8 mouse cellular contexts compared by ENCODE assay signal in the genomic region with DNA sequence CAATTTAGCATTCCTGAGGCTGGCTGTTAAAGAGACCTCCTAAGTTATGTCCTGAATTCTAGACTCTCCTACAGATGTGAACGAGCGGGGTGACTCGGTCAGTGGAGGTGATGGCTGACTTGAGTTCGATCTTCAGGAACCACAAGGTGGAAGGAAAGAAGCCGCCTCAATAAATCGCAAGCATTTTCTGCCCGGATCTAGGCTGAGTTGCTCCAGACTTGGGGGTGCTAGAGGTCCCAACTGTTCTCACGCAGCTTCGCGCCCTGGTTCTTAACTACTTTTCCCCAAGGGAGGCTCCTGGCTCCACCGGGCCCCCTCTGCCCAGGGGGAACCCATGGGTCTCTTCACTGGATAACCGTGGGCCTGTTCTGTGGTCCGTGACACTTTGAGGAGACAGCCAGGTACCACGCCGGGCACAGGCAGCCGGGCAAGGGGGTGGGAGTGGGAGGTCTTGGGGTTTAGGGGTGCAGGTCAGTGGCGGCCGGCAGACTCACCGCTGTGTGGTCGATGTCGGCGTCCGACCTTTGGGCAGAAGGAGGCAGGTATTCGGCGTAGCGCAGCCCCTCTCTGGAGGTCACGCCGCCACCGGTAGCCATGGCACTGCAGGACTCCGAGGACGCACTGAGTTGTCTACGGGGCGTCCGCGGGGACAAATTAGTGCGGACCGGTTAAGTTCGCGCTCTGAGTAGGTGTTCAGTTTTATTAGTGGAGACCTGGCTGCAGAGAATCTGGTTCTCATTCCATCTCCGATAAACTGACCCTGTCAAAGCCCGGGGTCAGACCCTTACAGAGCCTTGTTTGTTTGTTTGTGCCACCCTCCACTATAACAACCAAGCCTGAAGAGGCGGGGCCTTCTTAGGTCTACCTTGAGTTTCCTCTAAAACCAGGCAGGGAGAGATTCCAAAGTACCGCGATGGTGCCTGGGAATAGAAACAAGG. TPM values are rescaled to one million over a fixed set of nuclear protein-coding genes. Genes with fewer than 3 reads are reported as not detected.
DNase-seq lines count a peak whose midpoint lies in the region; ATAC-seq and TF ChIP-seq lines count a peak whose summit lies in the region.

A gene (minus strand): TSS at position 822 of the 938 bp plus-strand sequence.

- H3K4me1 ChIP-seq in G1E (ENCODE audit: insufficient read depth, low read depth, low read length), result peaks cover 12% of the 10 kb centered on the region
- H3K4me1 ChIP-seq in forebrain, postnatal 0 days (ENCODE audit: insufficient read depth), result no peaks in the 10 kb centered on the region
- no peaks in the 10 kb centered on the region for H3K4me1 ChIP-seq in neural tube, embryonic 14.5 days (ENCODE audit: control insufficient read depth, insufficient read depth, low read length)
- H3K4me1 ChIP-seq in testis, adult 2 months (ENCODE audit: control insufficient read depth, insufficient read depth, low read length), result peaks cover 5% of the 10 kb centered on the region; the same call in 1 of the 2 replicates

- TF ChIP-seq CTCF in G1E (IDR thresholded peaks at IDR 0.05; ENCODE audit: low read depth, low read length), result no peak
- TF ChIP-seq CTCF in forebrain, postnatal 0 days (IDR thresholded peaks at IDR 0.05; ENCODE audit: low read depth), result peak; percentile 42
- TF ChIP-seq CTCF in testis, adult 2 months (IDR thresholded peaks at IDR 0.05; ENCODE audit: control insufficient read depth, insufficient read depth, insufficient replicate concordance, low read depth, low read length), result no peak

- H3K36me3 ChIP-seq in G1E (replicated peaks), result peaks cover 12% of the 10 kb centered on the region
- 0 out of 2 replicates have a peak, but pooled peaks cover 3% of the 10 kb centered on the region for H3K36me3 ChIP-seq in forebrain, postnatal 0 days (ENCODE audit: insufficient read depth)
- no peaks in the 10 kb centered on the region for H3K36me3 ChIP-seq in neural tube, embryonic 14.5 days (ENCODE audit: control insufficient read depth, insufficient read depth, low read length)
- H3K36me3 ChIP-seq in testis, adult 2 months (ENCODE audit: control insufficient read depth, insufficient read depth, low read length), result peaks cover 2% of the 10 kb centered on the region; the same call in 1 of the 2 replicates

- peak within 1 kb of the TSS; percentile 70 for H3K9ac ChIP-seq in forebrain, postnatal 0 days
- H3K9ac ChIP-seq in neural tube, embryonic 14.5 days (replicated peaks; ENCODE audit: low read depth, low read length), result peak within 1 kb of the TSS; percentile 67

- H3K4me3 ChIP-seq in G1E (ENCODE audit: low read depth, low read length), result peak within 1 kb of the TSS; percentile 91
- peak within 1 kb of the TSS; percentile 74 for H3K4me3 ChIP-seq in forebrain, postnatal 0 days (ENCODE audit: low read depth, low read length)
- H3K4me3 ChIP-seq in neural tube, embryonic 14.5 days (ENCODE audit: low read depth, low read length), result peak within 1 kb of the TSS; percentile 61
- peak within 1 kb of the TSS; percentile 98 for H3K4me3 ChIP-seq in testis, adult 2 months (ENCODE audit: control insufficient read depth, low read depth, low read length)

- no peak within 1 kb of the TSS; the same call in 1 of the 2 replicates for H3K27ac ChIP-seq in forebrain, postnatal 0 days (ENCODE audit: low read depth, low read length)
- H3K27ac ChIP-seq in neural tube, embryonic 14.5 days (ENCODE audit: low read depth, low read length), result no peak within 1 kb of the TSS
- H3K27ac ChIP-seq in testis, adult 2 months (ENCODE audit: control insufficient read depth, insufficient read depth, low read depth, low read length), result peak within 1 kb of the TSS; percentile 81

- 2% methylated on average over 44 of the region's 44 CpGs for WGBS in forebrain, postnatal 0 days
- WGBS in neural tube, embryonic 14.5 days, result 3% methylated on average over 44 of the region's 44 CpGs

- intact Hi-C loops in heart, postnatal 36 days (cut with DNase I), result no loop called here

- H3K9me3 ChIP-seq in G1E (replicated peaks), result no peaks in the 10 kb centered on the region
- no peaks in the 10 kb centered on the region for H3K9me3 ChIP-seq in forebrain, postnatal 0 days (ENCODE audit: low read length)
- no peaks in the 10 kb centered on the region for H3K9me3 ChIP-seq in neural tube, embryonic 14.5 days (ENCODE audit: control insufficient read depth, low read length)

- TF ChIP-seq POLR2A in testis, adult 2 months (IDR thresholded peaks at IDR 0.05; ENCODE audit: control insufficient read depth, low read depth, low read length), result peak; percentile 91

- H3K4me2 ChIP-seq in forebrain, postnatal 0 days (ENCODE audit: low read depth), result peak within 1 kb of the TSS; percentile 89
- H3K4me2 ChIP-seq in neural tube, embryonic 14.5 days (ENCODE audit: low read depth, low read length), result peak within 1 kb of the TSS; percentile 76

- peak; percentile 75 for ATAC-seq in G1E (ENCODE audit: extremely low read depth, insufficient number of reproducible peaks, low FRiP score, poor library complexity, severe bottlenecking)
- ATAC-seq in forebrain, postnatal 0 days, result peak; percentile 85
- ATAC-seq in neural tube, embryonic 14.5 days (ENCODE audit: low read depth), result peak; percentile 89

- peak; percentile 42 for DNase-seq in G1E (ENCODE audit: low spot score)
- DNase-seq in cerebellum, adult 8-10 months, result peak; percentile 89
- DNase-seq in forebrain, postnatal 0 days, result peak; percentile 80
- peak; percentile 89 to 95 for DNase-seq in heart, postnatal 36 days
- DNase-seq in layer of hippocampus, adult 18-20 months (ENCODE audit: low spot score in 2 of 2), result peak; percentile 77 to 91
- peak; percentile 86 to 87 for DNase-seq in lung, adult 18-20 months

- H3K27me3 ChIP-seq in G1E (ENCODE audit: insufficient read depth, low read length), result no peaks in the 10 kb centered on the region
- H3K27me3 ChIP-seq in forebrain, postnatal 0 days (ENCODE audit: insufficient read depth, low read length), result no peaks in the 10 kb centered on the region
- no peaks in the 10 kb centered on the region for H3K27me3 ChIP-seq in neural tube, embryonic 14.5 days (ENCODE audit: control insufficient read depth, insufficient read depth, low read length)
- no peaks in the 10 kb centered on the region for H3K27me3 ChIP-seq in testis, adult 2 months (ENCODE audit: control insufficient read depth, insufficient read depth, low read length)

RNA-seq across cellular contexts. Expression of the gene that starts here (rescaled TPM):
- 5.9 and 17.6 TPM in 2 replicates for total RNA-seq in G1E (2014; fragmentation: Nextera tagmentation)
- 51.5 and 57.0 TPM in 2 replicates for total RNA-seq in G1E (2017)
- polyA plus RNA-seq in G1E (2012), result 16.3 and 26.3 TPM in 2 replicates
- total RNA-seq in forebrain, postnatal 0 days (2014; rRNA removed), result 10.0 and 12.4 TPM in 2 replicates
- 77.7 and 90.2 TPM in 2 replicates for polyA plus RNA-seq in forebrain, postnatal 0 days (2015; fragmentation: Nextera tagmentation; extraction: Ambion mirVana)
- total RNA-seq in heart, postnatal 36 days (2021), result 100 to 1,000 TPM; 271 to 297 TPM
- 10 to 100 TPM; 64.5 to 70.3 TPM for total RNA-seq in layer of hippocampus, adult 18-20 months (2021)
- polyA plus RNA-seq in neural tube, embryonic 14.5 days (2014; fragmentation: Nextera tagmentation; extraction: Ambion mirVana), result 93.2 and 105 TPM in 2 replicates
- polyA plus RNA-seq in testis, adult 2 months (2012; rRNA removed), result 57.6 and 70.6 TPM in 2 replicates

Comparison
In these comparisons a context has a peak if more than half of its experiments do, and no peak if none do; other contexts are left out.
1. DNase-seq: peak in every context shown above with its lines; median percentile 92 in heart, postnatal 36 days; 89 in cerebellum, adult 8-10 months; 86 in lung, adult 18-20 months; 84 in layer of hippocampus, adult 18-20 months; 80 in forebrain, postnatal 0 days; 42 in G1E.